ENCODE assay signal across 23 mouse cellular contexts in genomic region chr9:69128335-69128734, GRCm38 (mm10).
"Had no signal": no experiment of that assay in that cellular context is flagged by ENCODE, and none has a peak within 500 bp of the region (broad histone marks: within the 10 kb centered on the region; RNA-seq: fewer than 3 reads in every experiment).

No protein-coding gene starts in this region.

- H3K4me3 ChIP-seq: layer of hippocampus, adult 2 months; limb, embryonic 10.5 days; limb, embryonic 13.5 days; liver, embryonic 12.5 days; liver, embryonic 15.5 days; megakaryocyte, embryonic 14.5 days; midbrain, embryonic 10.5 days; midbrain, embryonic 13.5 days; myocyte; neural tube, embryonic 13.5 days; stomach, embryonic 15.5 days had no signal

- H3K4me2 ChIP-seq: limb, embryonic 13.5 days; liver, embryonic 12.5 days; liver, embryonic 15.5 days; midbrain, embryonic 13.5 days; neural tube, embryonic 13.5 days; stomach, embryonic 15.5 days had no signal

- H3K27me3 ChIP-seq: stomach, embryonic 15.5 days had no signal

- DNase-seq: kidney, adult 2 months; kidney, postnatal 25 days; layer of hippocampus, adult 9-11 months; liver; lung, adult 2 months; lung, postnatal 14 days; retina, postnatal 1 day; right cerebral cortex, postnatal 25 days; spleen, adult 18-20 months; thymus, postnatal 25 days had no signal

- H3K4me1 ChIP-seq: liver, embryonic 15.5 days; stomach, embryonic 15.5 days had no signal

- H3K36me3 ChIP-seq: limb, embryonic 10.5 days; limb, embryonic 13.5 days; liver, embryonic 12.5 days; liver, embryonic 15.5 days; midbrain, embryonic 10.5 days; midbrain, embryonic 13.5 days; neural tube, embryonic 13.5 days; stomach, embryonic 15.5 days had no signal

- H3K9ac ChIP-seq: limb, embryonic 13.5 days; liver, embryonic 12.5 days; liver, embryonic 15.5 days; midbrain, embryonic 13.5 days; neural tube, embryonic 13.5 days; stomach, embryonic 15.5 days had no signal

- H3K27ac ChIP-seq: kidney, postnatal 0 days; layer of hippocampus, adult 2 months; limb, embryonic 10.5 days; limb, embryonic 13.5 days; liver, embryonic 12.5 days; liver, embryonic 15.5 days; midbrain, embryonic 10.5 days; midbrain, embryonic 13.5 days; neural tube, embryonic 13.5 days; stomach, embryonic 15.5 days had no signal

- ATAC-seq: liver, embryonic 12.5 days; midbrain, embryonic 13.5 days; midbrain, embryonic 16.5 days had no signal

- H3K9me3 ChIP-seq: limb, embryonic 10.5 days; limb, embryonic 13.5 days; liver, embryonic 12.5 days; liver, embryonic 15.5 days; megakaryocyte, embryonic 14.5 days; midbrain, embryonic 10.5 days; midbrain, embryonic 13.5 days; neural tube, embryonic 13.5 days; stomach, embryonic 15.5 days had no signal
